Mouse (Mus musculus) G1E (cell line): Measurements from ENCODE around the gene Ntng1. TPM values are rescaled to one million over a fixed set of nuclear protein-coding genes. Genes with fewer than 3 reads are reported as not detected.

ENCODE experiments used
- ATAC-seq: 2 replicates; pipeline ENCODE4 v1.8.0; 2016; ENCODE audit warnings: mild to moderate bottlenecking; ENCODE audit not compliant: insufficient number of reproducible peaks, poor library complexity, low FRiP score, severe bottlenecking; ENCODE audit errors: extremely low read depth
- DNase-seq: peaks from one replicate; pipeline ENCODE4 v3.0.0; 2012; ENCODE audit warnings: low spot score
- H3K27me3 ChIP-seq: 2 replicates; pipeline ENCODE4 v1.6.1; 2012; ENCODE audit warnings: mild to moderate bottlenecking, low read length, inconsistent platforms; ENCODE audit not compliant: insufficient read depth
- H3K36me3 ChIP-seq: replicated peaks from 2 replicates; pipeline ENCODE3; 2012; ENCODE audit warnings: mild to moderate bottlenecking, inconsistent platforms
- H3K4me1 ChIP-seq: 2 replicates; pipeline ENCODE4 v1.6.1; 2012; ENCODE audit warnings: low read depth, low read length, inconsistent platforms, mixed read lengths; ENCODE audit not compliant: insufficient read depth
- H3K4me3 ChIP-seq: 2 replicates; pipeline ENCODE4 v1.5.1; 2012; ENCODE audit warnings: low read depth, mild to moderate bottlenecking, inconsistent platforms, low read length, moderate library complexity, mixed read lengths
- H3K9me3 ChIP-seq: replicated peaks from 2 replicates; pipeline ENCODE4 v1.6.1; 2012; ENCODE audit warnings: inconsistent platforms
- CTCF ChIP-seq: IDR thresholded peaks from 2 replicates; pipeline ENCODE4 v1.5.1; 2012; ENCODE audit warnings: low read depth, low read length, inconsistent platforms, mixed read lengths
- GATA1 ChIP-seq: IDR thresholded peaks from 2 replicates; pipeline ENCODE4 v1.6.1; 2012; ENCODE audit warnings: borderline replicate concordance, low read length, inconsistent platforms, mixed read lengths
- GATA2 ChIP-seq: IDR thresholded peaks from 2 replicates; pipeline ENCODE4 v1.6.1; 2012; ENCODE audit warnings: low read depth, low read length, inconsistent platforms, borderline replicate concordance
- POLR2AphosphoS5 ChIP-seq: IDR thresholded peaks from 2 replicates; pipeline ENCODE4 v1.6.1; 2012; ENCODE audit warnings: low read depth, low read length, inconsistent platforms; ENCODE audit not compliant: insufficient replicate concordance
- TAL1 ChIP-seq: conservative IDR thresholded peaks from 2 replicates; pipeline ENCODE4 v1.6.1; 2012; ENCODE audit warnings: low read depth, low read length, inconsistent platforms, mixed read lengths
- polyA plus RNA-seq: library from polyadenylated mRNA; stranded (reverse); fragments of >175 nt; gene quantifications from 2 replicates; pipeline ENCODE4 v1.2.3, GENCODE M21; 2012
- total RNA-seq, 2 experiments: library from RNA; stranded (forward) in 1 of 2; stranded (reverse) in 1 of 2; fragments of 200-1000 nt in 1 of 2; fragments of >200 nt in 1 of 2; fragmentation: Nextera tagmentation in 1 of 2; gene quantifications; 2 replicates each; pipeline ENCODE4 v1.2.3; 2014 to 2017

Ntng1 gene
- total and polyA plus RNA-seq, 3 experiments: 0.33 TPM; not detected in 2

DNA sequence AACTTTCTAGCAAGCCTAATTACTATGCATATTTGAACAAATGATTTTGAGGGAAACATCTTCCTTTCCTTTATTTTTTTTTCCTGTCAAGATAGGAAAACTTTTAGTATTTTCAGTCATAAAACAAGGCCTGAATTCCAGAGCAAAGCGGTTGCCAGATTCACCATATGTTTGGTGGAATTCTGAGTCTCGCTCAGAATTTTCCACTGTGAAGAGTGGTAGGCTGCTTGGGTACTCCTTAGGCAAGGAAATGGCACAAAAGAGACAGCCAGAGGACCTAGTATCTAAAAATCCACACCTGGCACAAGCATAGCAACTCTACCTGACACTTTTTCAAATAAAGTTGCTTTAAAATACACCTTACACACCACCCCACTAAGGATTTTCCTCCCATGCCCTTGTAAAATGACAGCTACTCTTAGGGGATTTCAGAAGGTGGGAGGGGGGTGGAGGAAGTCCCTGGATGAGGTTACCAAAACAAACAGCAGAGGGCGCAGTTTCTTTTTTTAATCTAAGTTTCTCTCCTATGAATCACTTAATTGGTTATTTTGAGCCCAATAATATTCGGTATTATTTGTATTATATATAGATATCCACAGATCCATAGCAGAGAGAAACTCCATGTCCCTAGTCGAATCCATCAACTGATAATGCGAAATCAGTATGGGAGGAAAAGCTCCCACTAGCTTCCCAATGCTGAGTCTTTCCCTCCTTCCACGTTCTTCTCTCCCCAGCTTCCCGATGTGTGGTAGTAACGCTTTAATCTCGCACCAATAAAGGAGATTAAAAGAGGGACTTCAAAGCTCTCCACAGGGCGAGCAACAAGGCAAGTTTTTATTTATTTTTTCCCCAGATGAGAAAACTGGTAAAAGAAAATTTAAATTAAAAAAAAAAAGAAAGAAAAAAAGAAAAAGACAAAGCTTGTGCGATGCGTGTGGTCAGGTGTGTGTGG, 2.2 kb downstream of the Ntng1 start:
- no peaks in the 10 kb centered on the region for H3K4me1 ChIP-seq
- no peak for DNase-seq
- no peak for TF ChIP-seq GATA2
- no peak for TF ChIP-seq CTCF
- no peak for TF ChIP-seq POLR2AphosphoS5
- TF ChIP-seq GATA1: no peak
- no peak for TF ChIP-seq TAL1
- H3K9me3 ChIP-seq: peaks cover 25% of the 10 kb centered on the region
- H3K4me3 ChIP-seq: no peak overlapping the region
- H3K36me3 ChIP-seq: no peaks in the 10 kb centered on the region
- no peaks in the 10 kb centered on the region for H3K27me3 ChIP-seq
- no peak for ATAC-seq

DNA sequence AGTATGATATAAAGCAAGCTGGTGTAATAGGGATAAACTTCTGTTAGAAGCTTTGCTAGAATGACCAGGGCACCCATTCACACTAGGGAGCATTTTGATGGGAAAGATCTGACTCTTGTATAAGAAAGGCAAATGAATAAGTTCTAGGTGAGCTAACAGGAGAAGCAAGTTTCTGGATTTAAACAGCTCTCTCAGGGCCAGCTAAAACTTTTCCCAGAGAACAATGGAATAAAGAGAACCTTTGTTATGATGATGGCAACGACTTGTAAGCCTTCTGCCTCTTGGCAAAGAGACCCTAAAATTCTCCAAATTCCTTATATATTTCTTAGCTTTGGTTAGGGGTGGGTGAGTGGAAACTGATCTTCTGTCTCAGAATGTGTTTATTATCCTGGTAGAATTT, 7.7 kb downstream of the Ntng1 start:
- DNase-seq (no peak), ATAC-seq (no peak)
- Histone ChIP-seq H3K36me3 (no peaks in the 10 kb centered on the region), H3K4me1 (no peaks in the 10 kb centered on the region), H3K9me3 (peaks cover 14% of the 10 kb centered on the region), H3K27me3 (no peaks in the 10 kb centered on the region), H3K4me3 (no peak overlapping the region)
- TF ChIP-seq TAL1 (no peak), GATA2 (no peak), CTCF (no peak), GATA1 (no peak), POLR2AphosphoS5 (no peak)

DNA sequence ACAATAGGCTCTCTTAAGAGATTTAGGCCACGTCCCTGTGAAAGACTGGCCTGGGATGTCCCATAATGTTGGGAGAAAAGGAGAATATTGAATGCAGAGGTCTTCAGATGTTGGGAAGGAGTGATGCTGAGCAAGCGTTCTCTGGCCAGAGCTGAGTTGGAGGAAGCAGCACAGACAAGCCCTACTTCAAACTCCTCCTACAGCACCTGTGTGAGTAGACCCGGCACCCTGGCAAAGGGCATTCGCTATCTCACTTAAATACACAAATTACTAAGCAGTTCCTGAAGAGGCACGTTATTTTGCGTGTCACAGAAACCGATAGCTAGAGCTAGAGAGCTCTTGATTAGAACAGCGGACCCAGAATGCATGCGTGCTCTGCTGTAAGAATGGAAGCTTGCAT, 10.7 kb downstream of the Ntng1 start:
- TF ChIP-seq CTCF (no peak), POLR2AphosphoS5 (no peak), GATA1 (no peak), GATA2 (no peak), TAL1 (no peak)
- Histone ChIP-seq H3K4me1 (no peaks in the 10 kb centered on the region), H3K9me3 (peaks cover 16% of the 10 kb centered on the region), H3K4me3 (no peak overlapping the region), H3K36me3 (no peaks in the 10 kb centered on the region), H3K27me3 (no peaks in the 10 kb centered on the region)
- no peak for ATAC-seq
- no peak for DNase-seq

DNA sequence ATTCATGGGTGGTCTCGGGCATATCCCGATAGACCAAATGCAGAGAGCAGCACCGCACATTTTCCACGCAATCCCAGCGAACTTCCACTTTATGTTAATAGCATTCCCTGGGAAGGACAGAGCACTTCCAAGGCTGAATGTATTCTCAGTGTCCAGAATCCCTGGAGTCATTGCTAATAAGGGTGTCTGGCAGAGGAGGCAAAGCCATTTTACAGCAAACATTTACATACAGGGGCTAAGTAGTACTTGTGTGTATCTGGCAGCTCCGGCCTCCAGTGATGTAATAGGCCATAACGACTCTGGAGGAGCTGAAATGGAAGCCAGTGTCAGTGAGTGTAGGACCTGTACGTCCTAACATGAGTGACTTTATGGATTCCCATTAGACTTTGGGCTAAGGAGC, 11.5 kb downstream of the Ntng1 start:
- no peak overlapping the region for H3K4me3 ChIP-seq
- no peak for DNase-seq
- peaks cover 16% of the 10 kb centered on the region for H3K9me3 ChIP-seq
- no peaks in the 10 kb centered on the region for H3K36me3 ChIP-seq
- no peaks in the 10 kb centered on the region for H3K27me3 ChIP-seq
- TF ChIP-seq CTCF: no peak
- no peak for TF ChIP-seq POLR2AphosphoS5
- no peak for TF ChIP-seq GATA1
- no peak for TF ChIP-seq TAL1
- TF ChIP-seq GATA2: no peak
- ATAC-seq: no peak
- H3K4me1 ChIP-seq: no peaks in the 10 kb centered on the region

DNA sequence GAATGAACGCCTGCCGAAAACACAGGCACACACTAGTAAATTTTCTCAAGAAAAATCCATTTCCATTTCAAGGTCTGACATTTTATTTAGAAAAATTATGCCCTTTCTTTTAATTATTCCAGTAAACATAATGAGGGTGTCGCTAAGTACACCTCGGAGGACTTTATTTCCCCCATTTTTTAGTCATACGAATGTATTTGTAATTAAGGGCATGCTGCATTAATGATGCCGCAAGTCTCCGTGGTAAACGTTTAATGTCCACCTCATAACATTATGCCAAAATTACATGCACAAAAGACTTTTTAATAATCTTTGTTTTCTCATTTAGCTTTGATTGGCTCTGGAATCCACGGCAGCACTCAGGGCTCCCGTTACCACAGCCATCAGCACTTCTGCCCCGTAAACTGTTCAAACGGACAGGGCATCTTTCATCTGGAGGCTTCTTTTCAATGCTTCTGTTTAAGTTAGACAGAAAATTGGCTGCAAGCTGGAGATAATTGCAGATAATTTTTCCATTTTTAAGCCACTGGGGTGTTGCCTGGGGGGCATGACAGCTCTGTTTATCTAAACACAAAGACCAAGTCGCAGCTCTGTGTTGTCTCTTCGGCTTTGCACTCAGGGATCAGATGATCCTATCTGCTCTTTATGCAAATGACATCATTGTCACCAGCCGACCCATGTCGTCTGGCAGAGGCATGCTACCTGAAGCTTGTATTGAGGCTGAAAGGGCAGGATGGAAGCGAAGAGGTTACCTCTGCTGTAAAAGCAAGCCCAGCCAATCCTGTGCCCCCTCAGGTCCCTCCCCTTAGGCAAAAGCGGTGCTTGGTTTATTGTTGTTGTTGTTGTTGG, 12.5 kb downstream of the Ntng1 start:
- Histone ChIP-seq H3K4me3 (no peak overlapping the region), H3K9me3 (peaks cover 16% of the 10 kb centered on the region), H3K4me1 (no peaks in the 10 kb centered on the region), H3K27me3 (no peaks in the 10 kb centered on the region), H3K36me3 (no peaks in the 10 kb centered on the region)
- DNase-seq (no peak), ATAC-seq (no peak)
- TF ChIP-seq CTCF (no peak), TAL1 (no peak), GATA2 (no peak), POLR2AphosphoS5 (no peak), GATA1 (no peak)

DNA sequence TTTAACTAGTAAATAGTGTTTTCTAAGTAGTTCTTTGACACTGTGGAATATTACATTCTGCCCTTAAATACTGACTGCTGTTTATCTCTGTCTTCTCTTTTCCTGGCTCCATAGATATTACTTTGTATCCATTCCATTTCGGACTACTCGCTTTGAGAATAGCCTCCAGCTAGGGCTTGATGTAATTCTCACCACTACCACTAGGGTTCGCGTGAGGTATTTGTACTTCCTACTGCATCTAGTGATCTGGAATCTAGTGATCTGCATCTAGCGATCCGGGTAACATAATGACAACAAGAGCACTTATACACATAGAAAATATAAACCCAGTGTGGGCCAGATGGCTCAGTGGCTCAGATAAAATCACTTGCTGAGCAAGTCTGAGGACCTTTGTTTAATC, 14.2 kb downstream of the Ntng1 start:
- no peaks in the 10 kb centered on the region for H3K4me1 ChIP-seq
- peaks cover 12% of the 10 kb centered on the region for H3K9me3 ChIP-seq
- H3K27me3 ChIP-seq: no peaks in the 10 kb centered on the region
- TF ChIP-seq TAL1 (no peak), GATA1 (no peak), POLR2AphosphoS5 (no peak), GATA2 (no peak), CTCF (no peak)
- DNase-seq: no peak
- no peak; the same call in 1 of the 2 replicates for ATAC-seq
- H3K36me3 ChIP-seq: no peaks in the 10 kb centered on the region
- H3K4me3 ChIP-seq: no peak overlapping the region
